Mouse (Mus musculus) heart, adult 2 months (tissue): ENCODE data around the gene Cacna1b. TPM values are rescaled to one million over a fixed set of nuclear protein-coding genes. Genes with fewer than 3 reads are reported as not detected.

ENCODE experiments used
- DNase-seq, 2 experiments: peaks; one replicate each; pipeline ENCODE4 v3.0.0; 2021
- H3K27ac ChIP-seq: fragments of 200-600 bp; 2 replicates; pipeline ENCODE4 v1.8.1; 2022
- H3K27me3 ChIP-seq: fragments of 200-500 bp; 2 replicates; pipeline ENCODE4 v1.6.1; 2012; ENCODE audit warnings: mild to moderate bottlenecking, low read length, inconsistent platforms, mixed read lengths; ENCODE audit not compliant: control insufficient read depth, insufficient read depth
- H3K36me3 ChIP-seq: fragments of 200-500 bp; 2 replicates; pipeline ENCODE4 v1.6.1; 2012; ENCODE audit warnings: low read length, inconsistent platforms; ENCODE audit not compliant: control insufficient read depth, insufficient read depth
- H3K4me1 ChIP-seq: fragments of 200-500 bp; 2 replicates; pipeline ENCODE4 v1.6.1; 2011; ENCODE audit warnings: low read length; ENCODE audit not compliant: control insufficient read depth, insufficient read depth
- H3K4me3 ChIP-seq: fragments of 200-600 bp; 2 replicates; pipeline ENCODE4 v1.8.1; 2022
- H3K79me2 ChIP-seq: fragments of 200-500 bp; replicated peaks from 2 replicates; pipeline ENCODE4 v1.6.1; 2012; ENCODE audit warnings: mild to moderate bottlenecking, inconsistent platforms, low read length, moderate library complexity, mixed read lengths; ENCODE audit not compliant: control insufficient read depth, insufficient read depth
- H3K9ac ChIP-seq: fragments of 200-500 bp; 2 replicates; pipeline ENCODE4 v1.6.1; 2012; ENCODE audit warnings: low read depth, mild to moderate bottlenecking, control low read depth, inconsistent platforms, low read length, mixed read lengths
- CTCF ChIP-seq: fragments of 200-600 bp; IDR thresholded peaks from 2 replicates; pipeline ENCODE4 v1.8.1; 2022; ENCODE audit warnings: antibody characterized with exemption, mild to moderate bottlenecking, moderate library complexity
- EP300 ChIP-seq: fragments of 200-500 bp; IDR thresholded peaks from 2 replicates; pipeline ENCODE4 v1.6.1; 2011; ENCODE audit warnings: low read depth, low read length, control low read depth; ENCODE audit not compliant: insufficient read depth
- POLR2A ChIP-seq: fragments of 200-500 bp; IDR thresholded peaks from 2 replicates; pipeline ENCODE4 v1.6.1; 2011; ENCODE audit warnings: mild to moderate bottlenecking, low read depth, low read length, control low read depth; ENCODE audit not compliant: insufficient read depth
- WGBS: fragments of 180-500 bp; shearing (Covaris S2); methylation state at CpG from one replicate; pipeline ENCODE4 v1.1.7; 2018; 5-methylcytosine and 5-hydroxymethylcytosine counted together
- intact Hi-C: fragments of 180-260 bp; cut with DNase I; formaldehyde crosslinking; loops from one replicate; pipeline ENCODE4 v1.15.1; 2025
- polyA plus RNA-seq: library from polyadenylated mRNA; depleted of rRNA; stranded (reverse); fragments of >200 nt; gene quantifications from 2 replicates; pipeline ENCODE4 v1.2.3, GENCODE M21; 2012
- total RNA-seq, 2 experiments: library from RNA; stranded (reverse); gene quantifications; 2 replicates each; pipeline ENCODE4 v1.2.3; 2021

The Cacna1b gene
- total and polyA plus RNA-seq, 3 experiments, result 0.05 to 0.25 (median 0.09) TPM

DNA sequence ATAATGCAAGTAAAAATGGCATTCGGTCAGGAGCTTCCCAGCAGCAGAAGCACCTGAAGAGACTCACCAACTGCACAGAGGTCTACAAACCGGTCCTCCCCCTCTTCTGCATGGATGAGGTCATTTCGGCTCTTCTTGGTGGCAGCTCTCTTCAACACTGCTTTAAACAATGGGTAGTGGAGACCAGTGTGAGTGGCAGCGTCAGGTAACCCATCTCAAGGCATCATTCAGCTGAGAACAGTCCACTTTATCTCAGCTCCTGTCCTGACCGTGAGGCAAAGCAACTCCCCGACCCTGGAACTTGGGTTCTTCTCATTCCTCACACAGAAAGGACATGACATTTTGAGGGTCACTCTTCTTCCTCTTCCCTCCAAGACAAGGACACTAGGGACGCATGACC lies 45.0 kb downstream of the Cacna1b start:
- intact Hi-C loops, result no loop called here
- TF ChIP-seq POLR2A (no peak), EP300 (no peak), CTCF (no peak)
- Histone ChIP-seq H3K27ac (no peak overlapping the region), H3K79me2 (no peaks in the 10 kb centered on the region), H3K27me3 (no peaks in the 10 kb centered on the region; the same call in 1 of the 2 replicates), H3K36me3 (no peaks in the 10 kb centered on the region), H3K4me1 (no peaks in the 10 kb centered on the region), H3K4me3 (no peak overlapping the region), H3K9ac (no peak overlapping the region)
- WGBS, result 74% methylated on average over 7 of the region's 7 CpGs
- no peak for DNase-seq

DNA sequence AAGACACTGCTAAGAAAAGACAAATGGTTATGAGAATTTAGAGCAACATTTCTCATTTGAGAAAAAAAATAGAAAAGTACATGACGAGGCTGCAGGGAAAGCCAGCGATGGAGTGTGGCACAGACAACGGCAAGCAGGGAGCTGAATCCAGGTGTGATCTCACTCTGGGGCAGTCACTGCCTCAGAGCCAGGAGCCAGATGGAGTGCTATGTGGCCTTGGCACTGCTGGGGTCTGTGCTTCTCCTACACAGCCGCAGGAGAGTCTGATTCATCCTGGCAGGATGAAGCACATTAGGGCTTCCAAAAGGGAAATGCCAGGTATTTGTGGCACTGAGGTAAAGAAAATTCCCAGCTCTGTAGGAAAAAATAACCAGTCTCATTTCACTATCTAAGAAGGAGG lies 45.5 kb downstream of the Cacna1b start:
- no peak for DNase-seq
- Histone ChIP-seq H3K4me3 (no peak overlapping the region), H3K9ac (no peak overlapping the region), H3K27ac (no peak overlapping the region), H3K4me1 (no peaks in the 10 kb centered on the region), H3K27me3 (no peaks in the 10 kb centered on the region; the same call in 1 of the 2 replicates), H3K79me2 (no peaks in the 10 kb centered on the region), H3K36me3 (no peaks in the 10 kb centered on the region)
- TF ChIP-seq EP300 (no peak), CTCF (no peak), POLR2A (no peak)
- WGBS, result 81% methylated on average over 4 of the region's 4 CpGs
- intact Hi-C loops, result no loop called here

- Histone ChIP-seq H3K4me3 (no peak overlapping the region), H3K79me2 (no peaks in the 10 kb centered on the region), H3K36me3 (no peaks in the 10 kb centered on the region), H3K27ac (no peak overlapping the region), H3K27me3 (no peaks in the 10 kb centered on the region), H3K4me1 (no peaks in the 10 kb centered on the region), H3K9ac (no peak overlapping the region)
- peak in 1 of 2 experiments; percentile 5 for DNase-seq
- WGBS, result 78% methylated on average over 10 of the region's 10 CpGs
- intact Hi-C loops, result no loop called here
- TF ChIP-seq EP300 (no peak), POLR2A (no peak), CTCF (no peak)
Measured at GRCm38 (mm10) chr2:24705929-24706328, 57.0 kb downstream of the Cacna1b start.

- Histone ChIP-seq H3K79me2 (no peaks in the 10 kb centered on the region), H3K27me3 (no peaks in the 10 kb centered on the region), H3K36me3 (no peaks in the 10 kb centered on the region), H3K4me3 (no peak overlapping the region), H3K27ac (no peak overlapping the region), H3K9ac (no peak overlapping the region), H3K4me1 (no peaks in the 10 kb centered on the region)
- intact Hi-C loops, result no loop called here
- TF ChIP-seq POLR2A (no peak), CTCF (no peak), EP300 (no peak)
- DNase-seq, result peak in 1 of 2 experiments; percentile 4
- WGBS, result 82% methylated on average over 3 of the region's 3 CpGs
Measured at GRCm38 (mm10) chr2:24702208-24702957, 60.6 kb downstream of the Cacna1b start.

GRCm38 (mm10) chr2:24697281-24697980 lies 65.5 kb downstream of the Cacna1b start:
- Histone ChIP-seq H3K36me3 (no peaks in the 10 kb centered on the region), H3K4me1 (no peaks in the 10 kb centered on the region), H3K27ac (no peak overlapping the region), H3K4me3 (no peak overlapping the region), H3K79me2 (no peaks in the 10 kb centered on the region), H3K27me3 (no peaks in the 10 kb centered on the region), H3K9ac (no peak overlapping the region)
- DNase-seq, result peak in 1 of 2 experiments; percentile 7
- 86% methylated on average over 8 of the region's 8 CpGs for WGBS
- TF ChIP-seq EP300 (no peak), POLR2A (no peak), CTCF (no peak)
- intact Hi-C loops, result no loop called here

GRCm38 (mm10) chr2:24692371-24692770 lies 70.6 kb downstream of the Cacna1b start:
- no peaks in the 10 kb centered on the region for H3K36me3 ChIP-seq
- no peaks in the 10 kb centered on the region for H3K27me3 ChIP-seq
- intact Hi-C loops, result no loop called here
- no peak overlapping the region for H3K4me3 ChIP-seq
- H3K9ac ChIP-seq, result no peak overlapping the region
- no peak for DNase-seq
- TF ChIP-seq POLR2A (no peak), EP300 (no peak), CTCF (no peak)
- H3K4me1 ChIP-seq, result no peaks in the 10 kb centered on the region
- WGBS, result 97% methylated on average over 2 of the region's 2 CpGs
- no peaks in the 10 kb centered on the region for H3K79me2 ChIP-seq
- H3K27ac ChIP-seq, result no peak overlapping the region
